Mouse (Mus musculus) embryonic facial prominence, embryonic 13.5 days (tissue): Measurements from ENCODE around the gene Asphd2. TPM values are rescaled to one million over a fixed set of nuclear protein-coding genes. Genes with fewer than 3 reads are reported as not detected.

Experiments
- ATAC-seq: fragments of 200-750 bp; cut with Nextera tagmentation; 2 replicates; pipeline ENCODE4 v1.8.0; 2017; ENCODE audit warnings: low read depth; ENCODE audit not compliant: insufficient number of reproducible peaks, insufficient read depth, low FRiP score, low TSS enrichment
- H3K27ac ChIP-seq: fragments of 300-500 bp; sonication (generic); 2 replicates; pipeline ENCODE4 v1.5.1; 2015; ENCODE audit warnings: moderate library complexity, mild to moderate bottlenecking, inconsistent platforms
- H3K27me3 ChIP-seq: fragments of 300-500 bp; sonication (generic); 2 replicates; pipeline ENCODE4 v1.6.1; 2015; ENCODE audit warnings: mild to moderate bottlenecking, inconsistent platforms
- H3K36me3 ChIP-seq: fragments of 300-500 bp; sonication (generic); 2 replicates; pipeline ENCODE4 v1.6.1; 2015; ENCODE audit warnings: mild to moderate bottlenecking, inconsistent platforms
- H3K4me1 ChIP-seq: fragments of 300-500 bp; sonication (generic); 2 replicates; pipeline ENCODE4 v1.6.1; 2015; ENCODE audit warnings: inconsistent platforms
- H3K4me2 ChIP-seq: fragments of 300-500 bp; sonication (generic); 2 replicates; pipeline ENCODE4 v1.6.1; 2015; ENCODE audit warnings: moderate library complexity, mild to moderate bottlenecking, inconsistent platforms
- H3K4me3 ChIP-seq: fragments of 300-500 bp; sonication (generic); 2 replicates; pipeline ENCODE4 v1.5.1; 2015; ENCODE audit warnings: mild to moderate bottlenecking, inconsistent platforms
- H3K9ac ChIP-seq: fragments of 300-500 bp; sonication (generic); 2 replicates; pipeline ENCODE4 v1.6.1; 2015; ENCODE audit warnings: mild to moderate bottlenecking, inconsistent platforms
- H3K9me3 ChIP-seq: fragments of 300-500 bp; sonication (generic); 2 replicates; pipeline ENCODE4 v1.6.1; 2016; ENCODE audit warnings: inconsistent platforms
- WGBS: fragments of 180-500 bp; shearing (Covaris S2); methylation state at CpG from one replicate; pipeline ENCODE4 v1.1.7; 2015; ENCODE audit warnings: mixed read lengths; 5-methylcytosine and 5-hydroxymethylcytosine counted together
- polyA plus RNA-seq: library from polyadenylated mRNA; unstranded; fragments of >200 nt; fragmentation: Nextera tagmentation; extraction: Ambion mirVana; gene quantifications from 2 replicates; pipeline ENCODE4 v1.2.1, GENCODE M21; 2015

Asphd2 gene
- polyA plus RNA-seq, 1 experiment from 2014 or later: 14.8 TPM

DNA sequence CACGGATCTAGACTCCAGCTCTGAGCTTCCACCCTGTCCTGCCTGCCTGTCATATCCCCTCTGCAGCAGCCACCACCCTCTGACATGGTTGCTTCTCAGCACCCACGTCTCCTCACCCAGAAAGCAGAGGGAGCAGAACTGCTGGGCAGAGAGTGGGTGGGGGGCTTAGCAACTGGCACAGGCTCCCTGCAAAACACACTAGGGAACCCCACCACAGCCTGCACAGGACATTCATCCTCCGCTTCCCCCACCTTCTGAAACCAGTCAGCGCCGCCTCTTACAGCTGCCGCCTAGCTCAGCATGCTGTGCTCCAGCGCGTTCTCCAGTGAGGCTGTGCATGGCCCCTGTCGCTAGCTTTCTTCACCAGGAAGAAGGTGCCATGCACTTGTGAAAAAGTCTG lies 5.3 kb downstream of the Asphd2 start:
- peaks cover 41% of the 10 kb centered on the region for H3K36me3 ChIP-seq
- H3K27ac ChIP-seq: no peak overlapping the region
- no peak overlapping the region for H3K4me3 ChIP-seq
- H3K27me3 ChIP-seq: peaks cover 43% of the 10 kb centered on the region
- H3K9ac ChIP-seq: 0 out of 2 replicates have a peak overlapping the region, but pooled peaks have one; percentile 7
- ATAC-seq: no peak
- H3K9me3 ChIP-seq: no peaks in the 10 kb centered on the region
- H3K4me1 ChIP-seq: peaks cover 12% of the 10 kb centered on the region
- H3K4me2 ChIP-seq: no peak overlapping the region
- WGBS: 83% methylated on average over 9 of the region's 9 CpGs

DNA sequence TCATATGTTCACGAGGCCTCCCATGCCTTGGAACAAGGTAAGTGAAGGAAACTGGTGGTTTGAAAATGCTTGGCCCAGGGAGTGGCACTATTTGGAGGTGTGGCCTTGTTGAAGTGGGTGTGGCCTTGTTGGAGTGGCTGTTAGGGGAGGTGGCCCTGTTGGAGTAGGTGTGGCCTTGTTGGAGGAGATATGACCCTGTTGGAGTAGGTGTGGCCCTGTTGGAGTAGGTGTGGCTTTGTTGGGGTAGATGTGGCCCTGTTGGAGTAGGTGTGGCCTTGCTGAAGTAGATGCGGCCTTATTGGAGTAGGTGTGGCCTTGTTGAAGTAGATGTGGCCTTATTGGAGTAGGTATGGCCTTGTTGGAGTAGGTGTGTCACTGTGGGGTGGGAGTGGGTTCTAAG lies 8.7 kb downstream of the Asphd2 start:
- peaks cover 31% of the 10 kb centered on the region for H3K36me3 ChIP-seq
- no peak overlapping the region for H3K9ac ChIP-seq
- 85% methylated on average over 2 of the region's 2 CpGs for WGBS
- H3K4me1 ChIP-seq: peaks cover 14% of the 10 kb centered on the region; the same call in 1 of the 2 replicates
- no peak for ATAC-seq
- H3K27ac ChIP-seq: no peak overlapping the region
- H3K9me3 ChIP-seq: no peaks in the 10 kb centered on the region
- no peak overlapping the region for H3K4me3 ChIP-seq
- no peak overlapping the region for H3K4me2 ChIP-seq
- peaks cover 11% of the 10 kb centered on the region for H3K27me3 ChIP-seq

DNA sequence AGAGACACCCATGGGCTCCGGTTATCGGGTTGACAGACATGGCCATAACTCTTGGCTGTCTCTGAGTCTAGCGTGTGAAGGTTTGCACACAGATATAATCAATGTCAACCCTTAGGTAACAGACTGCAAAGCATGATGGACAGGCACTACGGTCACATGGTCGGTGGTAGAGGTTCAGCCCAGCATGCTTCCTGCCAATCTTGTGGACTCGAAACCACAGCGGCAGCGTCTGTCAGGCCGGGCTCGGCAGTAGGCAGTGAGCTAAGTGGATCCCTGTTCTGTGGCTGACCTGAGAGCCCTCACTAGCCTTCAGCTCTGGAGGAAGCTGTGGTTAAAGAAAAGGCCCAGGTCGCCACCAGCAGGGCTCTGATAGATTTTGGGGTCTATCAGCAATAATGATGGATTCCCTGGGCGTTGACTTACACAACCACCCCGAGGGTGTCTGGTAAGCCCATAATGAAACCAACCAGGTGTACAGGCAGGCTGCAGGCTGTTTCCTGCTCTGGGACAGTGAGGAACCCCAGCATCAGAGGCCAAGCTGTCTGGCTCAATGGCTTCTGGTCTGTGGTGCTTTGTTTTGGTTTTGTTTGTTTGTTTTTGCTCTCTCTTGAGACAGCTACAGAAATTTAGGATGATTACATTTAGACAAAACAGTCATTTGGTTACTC lies 9.7 kb downstream of the Asphd2 start:
- ATAC-seq: no peak
- peaks cover 33% of the 10 kb centered on the region for H3K36me3 ChIP-seq
- no peak overlapping the region for H3K27ac ChIP-seq
- H3K9me3 ChIP-seq: no peaks in the 10 kb centered on the region
- no peak overlapping the region for H3K4me2 ChIP-seq
- peaks cover 14% of the 10 kb centered on the region; the same call in 1 of the 2 replicates for H3K4me1 ChIP-seq
- H3K9ac ChIP-seq: no peak overlapping the region
- H3K4me3 ChIP-seq: no peak overlapping the region
- 88% methylated on average over 13 of the region's 13 CpGs for WGBS
- peaks cover 6% of the 10 kb centered on the region; the same call in 1 of the 2 replicates for H3K27me3 ChIP-seq

DNA sequence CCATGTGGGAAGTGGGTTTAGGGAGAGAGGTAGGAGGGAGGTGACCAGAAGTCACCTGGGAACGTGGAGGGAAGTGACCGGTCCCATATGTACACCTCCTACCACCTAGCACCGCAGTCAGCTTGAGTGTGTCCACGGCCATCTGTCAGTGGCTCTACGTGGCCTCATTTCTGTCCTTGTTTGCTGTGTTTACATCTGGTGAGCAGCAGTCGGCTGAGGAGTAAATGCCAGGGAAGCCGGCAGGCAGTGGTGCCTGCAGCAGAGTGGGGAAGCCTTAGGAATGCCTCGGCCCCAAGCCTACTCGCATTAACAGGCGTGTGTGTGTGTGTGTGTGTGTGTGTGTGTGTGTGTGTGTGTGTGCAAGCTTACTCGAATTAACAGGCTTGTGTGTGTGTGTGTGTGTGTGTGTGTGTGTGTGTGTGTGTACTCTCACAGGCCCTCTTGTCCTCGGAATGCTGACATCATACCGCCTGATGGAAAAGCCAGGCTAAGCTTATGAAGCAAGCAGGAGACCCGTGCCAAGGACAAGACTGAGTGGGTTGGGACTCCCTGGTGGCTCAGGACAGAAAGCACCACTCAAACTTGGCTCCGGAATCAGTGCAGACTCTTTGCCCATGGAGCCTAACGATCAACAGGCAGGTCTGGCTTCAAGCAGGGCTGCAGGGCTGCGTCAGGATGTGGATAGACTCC lies 11.9 kb downstream of the Asphd2 start:
- H3K9ac ChIP-seq: no peak overlapping the region
- peak overlapping the region; percentile 72 for H3K27ac ChIP-seq
- WGBS: 49% methylated on average over 17 of the region's 17 CpGs
- H3K9me3 ChIP-seq: no peaks in the 10 kb centered on the region
- no peak overlapping the region for H3K4me2 ChIP-seq
- H3K4me1 ChIP-seq: peaks cover 14% of the 10 kb centered on the region; the same call in 1 of the 2 replicates
- no peaks in the 10 kb centered on the region for H3K27me3 ChIP-seq
- H3K4me3 ChIP-seq: no peak overlapping the region
- 0 out of 2 replicates have a peak, but pooled peaks have one; percentile 21 for ATAC-seq
- H3K36me3 ChIP-seq: peaks cover 46% of the 10 kb centered on the region

DNA sequence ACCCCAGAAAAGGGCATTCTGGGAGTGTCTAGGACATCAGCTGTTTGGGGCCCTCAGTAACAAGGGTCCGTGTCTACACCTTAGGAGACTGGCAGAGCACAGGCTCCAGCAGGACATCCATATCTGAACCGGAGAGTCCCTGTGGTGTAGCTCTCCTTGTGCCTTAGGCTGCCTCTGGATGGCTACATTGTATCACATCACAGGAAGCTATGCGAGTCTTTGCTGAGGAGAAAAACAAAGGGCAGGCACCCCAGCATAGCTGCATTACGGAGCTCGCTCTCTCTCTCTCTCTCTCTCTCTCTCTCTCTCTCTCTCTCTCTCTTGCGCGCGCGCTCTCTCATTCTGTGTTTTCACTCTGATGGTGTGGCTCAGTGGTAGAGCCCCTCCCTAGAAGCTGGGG lies 12.6 kb downstream of the Asphd2 start:
- no peak for ATAC-seq
- Histone ChIP-seq H3K27me3 (no peaks in the 10 kb centered on the region), H3K4me2 (no peak overlapping the region), H3K9ac (no peak overlapping the region), H3K4me3 (no peak overlapping the region), H3K36me3 (peaks cover 52% of the 10 kb centered on the region), H3K9me3 (no peaks in the 10 kb centered on the region), H3K27ac (peak overlapping the region; percentile 72), H3K4me1 (peaks cover 14% of the 10 kb centered on the region; the same call in 1 of the 2 replicates)
- WGBS: 59% methylated on average over 8 of the region's 9 CpGs

DNA sequence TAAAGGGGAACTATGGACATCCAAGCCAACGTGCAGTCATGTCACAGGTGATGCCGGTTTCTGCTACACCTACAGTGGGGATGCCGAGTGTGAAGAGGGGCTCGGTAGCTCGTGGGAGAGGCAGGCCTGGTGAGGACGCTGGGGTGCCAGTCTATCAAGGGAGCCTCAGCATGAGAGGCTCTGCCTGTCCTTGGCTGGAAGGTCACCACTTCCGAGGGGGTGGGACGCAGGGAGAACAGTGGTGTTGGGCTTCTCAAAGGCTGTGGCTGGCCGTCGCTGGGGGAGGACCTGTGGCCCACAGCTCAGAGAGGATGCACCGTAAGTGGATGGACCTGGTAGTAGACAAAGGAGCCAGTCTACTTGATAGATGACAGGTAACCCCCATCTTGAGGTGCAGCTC lies 13.5 kb downstream of the Asphd2 start:
- Histone ChIP-seq H3K4me2 (no peak overlapping the region), H3K9me3 (no peaks in the 10 kb centered on the region), H3K4me3 (no peak overlapping the region), H3K27ac (no peak overlapping the region), H3K4me1 (peaks cover 14% of the 10 kb centered on the region; the same call in 1 of the 2 replicates), H3K27me3 (no peaks in the 10 kb centered on the region), H3K9ac (no peak overlapping the region), H3K36me3 (peaks cover 53% of the 10 kb centered on the region)
- no peak for ATAC-seq
- WGBS: 85% methylated on average over 11 of the region's 11 CpGs

DNA sequence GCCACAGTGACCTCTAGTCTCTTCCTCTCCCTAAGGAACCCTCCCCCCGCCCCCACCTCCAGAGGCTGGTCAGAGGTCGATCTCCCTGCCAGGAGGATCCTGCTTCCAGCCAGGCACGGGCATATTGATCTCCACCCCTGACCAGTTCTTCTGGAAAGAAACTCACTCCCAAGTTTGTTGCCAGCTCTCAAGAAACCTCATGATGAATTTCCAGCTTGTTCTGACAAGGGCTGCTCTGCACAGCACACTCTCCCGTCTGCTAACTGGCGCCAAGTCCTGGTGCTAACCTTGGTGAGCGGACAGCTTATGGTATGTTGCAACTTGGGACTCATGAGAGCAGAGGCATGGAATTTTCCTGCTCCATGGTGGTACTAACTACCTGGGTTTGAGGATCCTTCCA lies 15.9 kb downstream of the Asphd2 start:
- Histone ChIP-seq H3K27ac (no peak overlapping the region), H3K9me3 (no peaks in the 10 kb centered on the region), H3K36me3 (peaks cover 63% of the 10 kb centered on the region), H3K4me3 (no peak overlapping the region), H3K4me1 (peaks cover 14% of the 10 kb centered on the region; the same call in 1 of the 2 replicates), H3K9ac (no peak overlapping the region), H3K4me2 (no peak overlapping the region), H3K27me3 (no peaks in the 10 kb centered on the region)
- no peak for ATAC-seq
- WGBS: 78% methylated on average over 6 of the region's 6 CpGs

DNA sequence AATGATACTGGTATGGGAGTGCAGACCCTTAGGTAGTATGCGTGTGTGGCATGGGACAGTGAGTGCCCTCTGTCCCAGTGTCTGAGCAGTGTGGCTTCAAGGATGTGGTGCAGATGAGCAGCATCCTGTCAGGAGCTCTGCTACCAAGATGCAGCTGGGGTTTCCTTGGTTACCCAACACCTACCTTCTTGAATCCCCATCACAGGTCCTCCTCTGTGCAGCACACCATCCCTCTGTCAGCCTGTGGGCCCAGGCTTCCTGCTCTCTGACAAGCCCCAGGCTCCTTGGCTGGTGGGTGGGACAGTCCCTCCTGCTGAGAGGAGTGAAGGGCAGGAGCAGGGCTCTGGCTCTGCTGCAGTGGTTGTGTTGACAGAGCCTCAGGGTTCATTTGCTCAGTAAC lies 17.3 kb downstream of the Asphd2 start:
- no peak for ATAC-seq
- Histone ChIP-seq H3K27ac (no peak overlapping the region), H3K4me2 (no peak overlapping the region), H3K4me1 (peaks cover 6% of the 10 kb centered on the region; the same call in 1 of the 2 replicates), H3K36me3 (peaks cover 76% of the 10 kb centered on the region), H3K27me3 (no peaks in the 10 kb centered on the region), H3K4me3 (no peak overlapping the region), H3K9me3 (no peaks in the 10 kb centered on the region), H3K9ac (no peak overlapping the region)
- 100% methylated on average over 1 of the region's 1 CpGs for WGBS

DNA sequence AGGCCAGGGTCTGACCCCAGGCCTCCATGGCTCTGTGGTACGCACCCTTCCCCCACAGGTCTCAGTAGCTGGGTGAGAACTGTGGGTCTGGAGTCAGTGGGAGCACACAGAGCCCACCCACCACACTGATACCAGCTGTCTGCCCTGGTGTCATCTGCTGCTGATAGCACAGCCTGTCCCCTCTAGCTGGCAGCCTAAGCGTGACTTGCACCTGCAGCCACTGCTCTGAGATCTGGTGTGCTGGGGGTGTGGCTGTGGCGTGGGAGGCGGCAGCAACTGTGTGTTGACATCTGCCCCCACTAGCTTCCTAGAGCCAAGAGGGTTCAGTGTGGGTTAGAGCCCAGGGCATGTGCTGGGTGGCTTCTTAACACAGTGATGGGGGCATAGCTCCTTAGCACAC lies 18.6 kb downstream of the Asphd2 start:
- H3K4me1 ChIP-seq: no peaks in the 10 kb centered on the region
- no peaks in the 10 kb centered on the region for H3K9me3 ChIP-seq
- 84% methylated on average over 4 of the region's 4 CpGs for WGBS
- H3K27ac ChIP-seq: no peak overlapping the region
- H3K36me3 ChIP-seq: peaks cover 87% of the 10 kb centered on the region
- H3K4me2 ChIP-seq: no peak overlapping the region
- H3K27me3 ChIP-seq: no peaks in the 10 kb centered on the region
- no peak overlapping the region for H3K9ac ChIP-seq
- H3K4me3 ChIP-seq: no peak overlapping the region
- ATAC-seq: no peak

DNA sequence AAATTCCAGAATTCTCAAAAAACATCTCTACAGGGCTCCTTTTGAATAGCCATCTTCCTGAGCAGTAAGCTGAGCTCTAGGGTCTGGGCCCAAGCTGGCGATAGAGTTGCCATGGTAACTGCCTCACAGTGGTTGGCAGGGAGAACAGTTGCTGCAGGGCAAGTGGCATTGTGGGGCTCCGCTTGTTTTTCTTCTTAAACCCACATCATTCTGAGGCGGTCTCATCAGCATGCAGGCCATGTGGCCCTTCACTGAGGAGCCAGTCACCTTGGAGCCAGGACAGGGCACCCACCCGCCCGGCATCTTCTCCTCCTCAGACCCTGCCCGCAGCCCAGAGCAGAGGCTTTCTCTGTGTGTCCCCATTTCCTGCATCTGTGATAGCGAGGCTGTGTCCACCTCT lies 22.7 kb downstream of the Asphd2 start:
- no peaks in the 10 kb centered on the region for H3K27me3 ChIP-seq
- H3K9ac ChIP-seq: no peak overlapping the region
- no peak overlapping the region for H3K27ac ChIP-seq
- WGBS: 63% methylated on average over 7 of the region's 7 CpGs
- peaks cover 95% of the 10 kb centered on the region for H3K36me3 ChIP-seq
- H3K4me1 ChIP-seq: no peaks in the 10 kb centered on the region
- H3K4me3 ChIP-seq: no peak overlapping the region
- no peak for ATAC-seq
- H3K9me3 ChIP-seq: no peaks in the 10 kb centered on the region
- no peak overlapping the region for H3K4me2 ChIP-seq

DNA sequence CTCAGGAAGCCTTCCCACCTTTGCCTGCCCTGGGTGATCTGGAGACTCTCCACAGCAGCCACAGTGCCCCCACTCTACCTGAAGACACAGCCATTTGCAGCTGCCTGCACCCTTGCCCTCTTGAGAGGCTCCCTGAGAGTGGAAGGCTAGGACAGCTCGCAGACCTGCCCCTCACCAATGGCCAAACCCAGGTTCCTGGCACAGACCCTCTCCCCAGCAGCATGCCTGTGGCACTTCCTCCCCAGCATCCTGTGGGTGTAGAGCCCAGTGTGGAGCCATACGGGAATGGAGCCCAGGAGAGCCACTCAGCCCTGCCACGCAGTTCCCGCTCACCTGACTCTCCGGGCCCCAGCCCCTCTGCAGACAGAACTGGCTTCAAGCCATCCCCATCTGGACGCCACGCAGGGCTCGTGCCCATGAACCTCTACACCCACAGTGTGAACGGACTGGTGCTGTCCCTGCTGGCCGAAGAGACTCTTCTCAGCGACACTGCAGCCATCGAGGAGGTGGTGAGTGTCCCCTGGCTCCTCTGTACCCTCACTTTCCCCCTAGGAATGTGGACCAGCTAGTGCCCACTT lies 24.3 kb downstream of the Asphd2 start:
- Histone ChIP-seq H3K27ac (no peak overlapping the region; the same call in 1 of the 2 replicates), H3K36me3 (peaks cover 93% of the 10 kb centered on the region), H3K4me1 (no peaks in the 10 kb centered on the region), H3K4me3 (no peak overlapping the region), H3K9ac (no peak overlapping the region), H3K9me3 (no peaks in the 10 kb centered on the region), H3K4me2 (no peak overlapping the region), H3K27me3 (no peaks in the 10 kb centered on the region)
- WGBS: 93% methylated on average over 12 of the region's 12 CpGs
- ATAC-seq: no peak

DNA sequence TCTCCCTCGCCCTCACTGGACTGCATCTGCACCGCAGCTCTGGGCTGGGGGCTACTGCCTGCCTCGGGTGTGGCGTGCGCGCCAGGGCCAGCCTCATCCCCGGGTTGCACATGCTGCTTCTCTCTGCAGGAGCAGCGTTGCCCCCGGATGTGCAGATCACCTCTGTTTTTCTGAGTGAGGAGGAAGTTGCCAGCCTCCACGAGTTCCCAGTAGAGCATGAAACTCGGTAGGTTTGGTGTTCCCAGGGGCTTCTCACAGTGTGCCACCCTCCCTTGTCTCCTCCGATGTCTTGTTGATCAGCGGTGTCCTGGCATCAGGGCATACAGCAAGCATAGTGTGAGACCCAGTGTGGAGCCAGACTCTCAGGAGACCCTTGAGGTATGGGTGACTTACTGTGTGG lies 25.3 kb downstream of the Asphd2 start:
- Histone ChIP-seq H3K9ac (no peak overlapping the region), H3K36me3 (peaks cover 93% of the 10 kb centered on the region), H3K4me3 (no peak overlapping the region), H3K4me1 (no peaks in the 10 kb centered on the region), H3K9me3 (no peaks in the 10 kb centered on the region), H3K27me3 (no peaks in the 10 kb centered on the region), H3K27ac (no peak overlapping the region), H3K4me2 (no peak overlapping the region)
- ATAC-seq: no peak
- WGBS: 93% methylated on average over 13 of the region's 13 CpGs
